Mouse (Mus musculus): ENCODE measurements around the gene Caln1.
A peak's percentile ranks its signal among the peaks of the same experiment; 100 is the strongest.

Gene Caln1

DNA sequence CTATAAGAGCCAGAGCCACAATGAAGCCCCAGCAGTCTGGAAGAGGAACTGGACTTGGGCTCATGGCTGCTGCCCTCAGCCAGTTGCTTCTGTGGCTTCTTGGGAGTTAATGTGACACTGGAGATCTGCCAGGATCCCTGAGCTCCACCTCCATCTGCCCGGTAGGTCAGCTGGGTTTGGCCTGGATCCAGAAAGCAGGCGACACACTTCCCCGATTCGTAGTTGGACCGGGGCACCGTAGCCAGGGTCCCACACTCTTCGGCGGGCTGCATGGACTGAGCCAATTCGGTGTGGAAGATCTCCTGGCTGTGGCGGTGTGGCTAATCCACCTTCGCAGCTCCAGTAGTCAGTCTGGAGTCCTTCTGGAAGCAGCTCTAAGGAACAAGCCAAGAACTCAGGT, at the start of gene Caln1:
Gene Caln1, plus strand, starts transcription at position 219 of the 400 bp plus-strand sequence.
- DNase-seq: no peak

DNA sequence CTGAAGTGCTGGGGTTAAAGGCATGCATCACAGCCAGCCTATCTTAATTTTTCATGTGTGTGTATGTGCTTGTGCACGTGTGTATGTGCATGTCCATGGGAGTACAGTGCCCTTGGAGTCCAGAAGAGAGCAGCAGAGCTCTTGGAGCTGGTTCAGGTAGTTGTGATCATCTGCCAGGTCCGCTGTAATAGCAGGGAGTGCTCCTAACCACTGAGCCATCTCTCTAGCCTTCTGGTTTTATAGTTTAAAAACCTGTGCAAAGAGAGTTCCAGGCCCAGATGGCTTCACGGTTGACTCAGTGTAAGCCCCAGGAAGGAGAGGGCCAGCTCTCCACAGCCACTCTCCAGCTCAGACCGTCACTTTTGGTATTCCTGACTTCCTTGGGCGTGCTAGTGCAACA, 49.5 kb upstream of the Caln1 start:
- DNase-seq: no peak

DNA sequence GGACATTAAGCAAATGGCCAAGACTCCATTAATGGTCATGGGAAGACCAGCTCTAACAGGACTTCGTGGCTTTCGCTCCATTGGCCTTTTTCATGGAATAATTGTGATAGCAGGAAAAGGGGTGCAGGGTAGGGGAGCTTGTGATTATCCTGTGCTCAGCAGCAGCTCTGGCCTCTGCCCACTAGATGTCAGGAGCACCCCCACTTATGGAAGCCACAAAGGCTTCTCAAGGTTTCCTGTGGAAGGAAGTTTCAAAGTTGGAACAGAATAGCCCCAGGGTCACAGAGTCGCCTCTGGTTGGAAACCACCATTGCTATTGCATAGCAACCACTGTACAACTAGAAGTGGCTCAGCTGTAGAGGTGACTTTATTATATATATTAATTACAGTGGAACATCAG, 48.8 kb upstream of the Caln1 start:
- DNase-seq: peak; percentile 22

DNA sequence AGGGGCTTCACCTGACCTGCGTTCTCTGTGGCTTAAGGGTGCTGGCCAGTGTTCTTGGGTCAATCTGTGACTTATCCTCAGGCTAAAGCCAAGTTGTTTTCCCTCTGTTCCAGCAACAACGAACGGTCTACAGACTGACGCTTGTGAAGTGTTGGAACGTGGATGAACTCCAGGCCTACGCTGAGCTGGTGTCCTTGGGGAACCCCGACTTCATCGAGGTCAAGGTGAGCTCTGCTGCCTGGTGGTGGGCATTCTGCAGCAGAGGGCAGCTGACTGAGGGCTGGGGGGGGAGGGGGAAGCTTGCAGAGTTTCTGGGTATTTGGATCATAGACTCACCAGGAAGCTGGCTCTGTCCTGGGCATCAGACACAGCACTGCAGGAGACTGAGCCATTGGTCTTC, 43.8 kb upstream of the Caln1 start:
- DNase-seq: no peak

DNA sequence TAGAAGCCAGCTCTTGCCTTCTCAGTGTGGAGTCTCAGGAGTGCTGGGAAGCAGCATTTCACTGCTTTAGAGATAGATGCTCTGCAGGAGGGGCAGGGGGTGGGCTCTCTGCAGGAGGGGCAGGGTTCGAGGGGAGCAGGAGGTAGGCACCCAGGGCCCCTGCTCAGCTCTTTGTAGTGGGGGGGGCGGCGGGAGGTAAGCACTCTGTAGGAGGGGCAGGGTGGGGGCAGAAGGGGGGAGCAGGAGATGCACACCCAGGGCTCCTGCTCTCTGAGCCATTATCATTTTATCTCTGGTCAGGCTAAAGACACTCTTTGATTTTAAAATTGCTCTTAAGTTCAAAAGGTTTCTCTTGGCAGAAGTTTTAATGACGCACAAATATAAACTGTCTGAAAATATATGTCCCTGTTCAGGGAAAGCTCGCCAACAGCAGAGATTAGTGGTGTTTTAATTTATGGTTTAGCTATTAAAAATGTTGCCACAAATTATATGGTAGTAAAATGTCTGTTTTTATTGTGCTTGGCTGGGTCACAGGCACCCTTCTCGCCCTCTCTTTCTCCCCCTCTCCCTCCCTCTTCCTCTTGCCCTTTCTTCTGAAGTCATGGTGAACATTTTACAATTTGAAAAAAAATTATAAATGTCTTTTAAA, 41.5 kb upstream of the Caln1 start:
- no peak for DNase-seq

DNA sequence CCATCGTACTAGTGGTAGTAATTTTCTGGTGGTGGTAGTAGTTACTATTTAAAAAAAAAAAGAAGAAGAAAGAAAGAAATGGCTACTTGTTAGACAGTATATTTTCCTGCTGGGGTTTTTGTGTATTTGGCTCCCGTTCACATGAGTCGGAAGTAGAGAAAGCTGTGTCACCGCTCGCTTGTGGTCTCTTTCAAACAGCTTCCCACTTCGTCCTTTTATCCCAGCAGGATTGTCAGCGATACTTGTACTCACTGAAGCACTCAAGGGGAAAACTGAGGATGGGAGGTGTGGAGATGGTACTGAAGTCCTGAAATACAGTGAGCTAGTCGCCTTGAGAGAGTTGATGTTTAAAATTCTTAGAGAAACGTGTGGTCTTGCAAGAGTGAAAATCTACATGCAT, 40.9 kb upstream of the Caln1 start:
- no peak for DNase-seq

DNA sequence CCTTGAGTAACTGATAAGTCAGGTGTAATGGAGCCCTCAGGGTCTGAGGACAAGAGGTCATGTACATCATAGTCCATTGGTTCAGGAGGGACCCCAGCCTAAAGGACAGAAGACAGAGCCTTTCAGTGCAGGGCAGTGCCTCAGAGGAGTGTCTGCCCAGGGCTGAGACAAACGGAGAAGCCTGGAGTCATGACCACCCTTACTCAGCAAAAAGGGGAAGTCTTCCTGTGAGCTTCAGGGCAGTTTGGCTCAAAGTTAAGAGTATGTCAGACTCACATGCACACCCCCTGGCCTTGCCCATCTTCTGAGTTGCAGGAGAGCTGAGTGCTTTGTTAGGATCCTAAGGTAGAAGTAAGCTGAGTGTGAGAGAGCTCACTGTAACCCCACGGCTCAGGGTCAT, 39.4 kb upstream of the Caln1 start:
- no peak for DNase-seq

DNA sequence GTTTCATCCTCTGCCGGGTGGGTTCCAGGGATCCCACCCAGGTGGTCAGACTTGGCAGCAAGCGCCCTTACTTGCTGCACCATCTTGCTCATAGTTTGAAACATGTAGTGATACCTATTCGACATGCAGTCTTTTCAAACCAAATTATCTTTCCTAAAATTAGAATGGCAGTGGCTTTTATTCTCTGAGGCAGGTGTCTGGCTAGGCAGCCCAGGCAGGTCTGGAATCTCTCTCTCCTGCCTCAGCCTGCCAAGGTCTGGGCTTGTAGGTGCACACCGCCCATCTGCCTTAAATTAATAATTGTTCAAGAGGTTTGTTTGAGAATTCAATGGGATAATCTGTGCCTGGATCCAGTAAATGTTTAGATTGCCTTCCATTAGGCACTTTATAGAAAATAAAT, 38.5 kb upstream of the Caln1 start:
- no peak for DNase-seq

DNA sequence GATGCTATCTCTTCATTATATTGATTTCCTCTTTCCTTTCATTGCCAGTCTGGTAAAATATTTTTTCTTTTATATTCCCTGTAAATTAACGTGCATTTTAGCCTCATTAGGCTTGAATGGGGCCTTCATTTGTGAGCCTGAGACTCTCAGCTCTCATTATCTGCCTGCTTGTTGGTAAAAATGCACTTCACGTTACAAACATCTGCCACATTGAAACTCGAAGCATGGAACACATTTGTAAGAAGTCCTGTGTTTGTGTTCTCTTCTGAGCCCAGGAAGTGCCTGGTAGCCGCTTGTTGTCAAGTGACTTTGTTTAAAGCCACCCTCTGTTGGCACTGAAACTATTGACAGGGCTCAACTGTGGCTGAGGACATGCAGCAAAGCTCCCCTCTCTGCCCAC, 38.0 kb upstream of the Caln1 start:
- DNase-seq: no peak

DNA sequence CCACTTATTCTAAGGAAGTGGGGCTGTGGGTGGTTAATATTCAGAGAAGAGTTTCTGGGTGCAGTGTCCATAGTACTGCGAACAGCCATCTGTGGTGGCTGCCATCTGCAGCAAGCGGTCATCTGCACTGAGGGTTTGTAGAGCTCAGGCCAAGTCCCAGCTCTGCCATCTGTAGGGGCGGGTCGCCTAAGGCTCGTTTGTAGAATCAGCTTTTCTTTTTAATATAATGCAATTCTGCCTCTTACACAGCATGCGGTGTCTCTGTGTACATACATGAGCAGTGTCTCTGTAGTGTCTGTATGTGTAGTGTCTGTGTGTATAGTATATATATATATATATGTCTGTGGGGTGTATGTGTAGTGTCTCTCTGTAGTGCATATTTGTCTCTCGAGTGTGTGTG, 35.7 kb upstream of the Caln1 start:
- DNase-seq: no peak

DNA sequence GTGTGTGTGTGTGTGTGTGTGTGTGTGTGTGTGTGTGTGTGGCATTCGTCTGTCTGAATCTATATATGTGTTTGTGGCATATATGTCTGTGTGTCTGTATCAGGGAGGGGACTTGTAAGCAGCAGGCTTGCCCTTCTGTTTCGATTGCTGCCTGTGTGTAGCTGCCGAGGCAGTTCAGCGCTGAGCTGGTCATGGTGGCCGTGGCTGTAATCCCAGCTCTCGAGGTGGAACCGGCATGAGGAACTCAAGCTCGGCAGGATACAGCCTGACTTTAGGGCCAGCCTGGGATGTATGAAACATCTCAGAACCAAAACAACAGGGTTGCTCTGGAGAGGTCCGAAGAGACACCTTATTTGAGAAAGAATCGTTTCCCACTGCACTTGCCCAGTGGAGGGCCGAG, 35.3 kb upstream of the Caln1 start:
- DNase-seq: no peak

DNA sequence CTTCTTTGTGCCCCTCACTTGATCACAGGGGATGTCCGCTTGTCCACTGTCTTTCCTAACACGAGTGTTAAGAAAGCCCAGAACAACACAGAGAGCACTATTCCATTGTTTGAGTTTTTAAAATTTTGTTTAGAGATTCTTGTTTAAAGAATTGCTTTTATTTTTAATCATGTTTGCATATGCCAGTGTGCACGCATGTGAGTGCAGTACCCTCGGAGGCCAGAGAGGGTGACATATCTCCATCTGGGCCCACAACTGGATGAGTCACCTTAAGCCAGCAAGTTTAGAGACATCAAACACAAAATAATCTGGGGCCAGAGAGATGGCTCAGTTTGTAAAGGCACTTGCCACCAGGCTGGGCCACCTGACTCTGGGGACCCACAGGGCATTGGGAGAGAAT, 33.8 kb upstream of the Caln1 start:
- no peak for DNase-seq

DNA sequence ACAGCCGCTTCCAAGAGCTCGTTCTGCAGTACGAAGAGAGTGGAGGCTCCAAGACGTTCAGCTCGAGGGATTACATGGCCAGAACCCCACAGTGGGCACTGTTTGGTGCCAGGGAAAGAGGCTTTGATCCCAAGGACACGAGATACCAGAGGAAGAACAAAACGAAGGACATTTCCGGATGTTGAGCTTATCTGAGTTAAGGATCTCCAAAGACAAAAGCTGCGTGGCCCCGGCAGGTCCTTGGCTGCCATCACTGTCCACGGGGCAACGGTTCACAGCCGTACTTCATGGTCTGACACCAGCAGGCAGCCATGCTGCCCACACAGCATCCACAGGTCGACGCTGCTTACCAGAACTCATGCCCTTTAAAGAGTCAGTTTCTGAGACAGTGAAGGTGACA, 28.6 kb upstream of the Caln1 start:
- DNase-seq: no peak

DNA sequence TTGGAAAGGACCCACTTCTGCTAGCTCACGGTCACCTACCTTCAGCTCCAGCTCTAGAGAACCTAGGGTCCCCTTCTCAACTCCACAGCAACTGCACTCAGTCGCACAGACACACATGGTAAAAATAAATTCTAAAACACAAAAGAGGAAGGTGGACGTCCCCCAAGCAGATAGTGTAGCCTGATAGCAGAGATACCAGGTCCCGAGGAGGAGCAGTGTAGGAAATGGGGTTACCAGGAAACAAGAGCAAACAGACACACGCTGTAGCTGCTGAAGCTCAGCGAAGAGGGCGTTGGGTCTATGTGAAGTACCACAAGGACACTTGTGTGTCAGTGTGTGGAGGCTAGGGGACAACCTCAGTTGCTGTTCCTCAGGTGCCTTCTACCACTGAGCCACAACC, 24.3 kb upstream of the Caln1 start:
- DNase-seq: no peak

DNA sequence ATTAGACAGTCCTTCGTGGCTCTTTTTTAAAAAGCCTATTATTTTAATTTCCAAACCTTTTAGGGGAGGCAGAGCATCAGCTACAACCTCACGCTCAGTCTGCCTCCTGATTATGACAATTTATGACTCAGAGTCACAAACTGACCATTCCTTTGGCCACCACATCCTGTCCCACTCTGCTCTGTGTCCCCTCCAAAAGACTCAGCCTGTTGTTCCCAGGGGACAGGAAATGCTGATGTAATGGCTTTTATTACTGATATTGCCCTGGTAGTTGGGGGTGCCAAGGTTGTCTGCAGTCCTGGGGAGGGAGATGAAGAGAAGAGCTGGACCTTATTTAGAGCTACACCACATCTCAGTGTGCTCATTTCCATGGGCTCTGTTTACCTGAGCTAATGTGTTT, 23.4 kb upstream of the Caln1 start:
- DNase-seq: no peak

DNA sequence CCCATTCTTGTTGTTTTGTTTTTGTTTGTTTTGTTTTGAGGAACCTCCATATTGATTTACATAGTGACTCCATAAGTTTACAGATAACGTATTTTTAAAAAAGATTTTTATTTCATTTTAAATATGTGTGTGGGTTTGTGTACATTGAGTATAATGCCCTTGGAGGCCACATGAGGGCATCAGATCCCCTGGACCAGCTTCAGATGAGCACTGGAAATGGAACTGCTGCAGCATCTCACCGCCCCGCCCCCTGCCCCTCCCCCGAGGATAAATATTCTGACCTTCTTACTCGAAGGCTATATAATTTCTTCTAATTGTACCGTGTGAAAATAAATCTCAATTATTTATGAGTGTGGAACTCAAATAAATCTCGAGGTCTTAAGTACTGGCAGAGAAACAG, 14.0 kb upstream of the Caln1 start:
- DNase-seq: no peak

DNA sequence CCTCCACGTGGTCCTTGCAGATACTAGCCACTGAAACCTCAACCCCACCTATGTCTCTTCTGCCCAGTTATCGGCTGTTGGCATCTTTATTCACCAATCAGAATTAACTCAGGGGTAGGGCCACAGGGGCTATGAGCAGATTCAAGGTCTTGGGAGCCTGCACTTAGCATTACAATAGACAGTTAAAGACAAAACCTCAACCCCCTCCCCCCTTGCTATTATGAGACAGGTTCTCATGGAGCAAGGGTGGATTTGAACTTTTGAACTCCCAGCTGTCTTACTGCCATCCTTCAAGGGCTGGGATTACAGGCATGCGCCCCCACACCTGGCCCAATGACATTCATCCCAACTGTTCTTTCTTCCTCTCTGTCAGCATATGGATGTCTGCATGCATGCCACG, 6.1 kb upstream of the Caln1 start:
- DNase-seq: no peak

DNA sequence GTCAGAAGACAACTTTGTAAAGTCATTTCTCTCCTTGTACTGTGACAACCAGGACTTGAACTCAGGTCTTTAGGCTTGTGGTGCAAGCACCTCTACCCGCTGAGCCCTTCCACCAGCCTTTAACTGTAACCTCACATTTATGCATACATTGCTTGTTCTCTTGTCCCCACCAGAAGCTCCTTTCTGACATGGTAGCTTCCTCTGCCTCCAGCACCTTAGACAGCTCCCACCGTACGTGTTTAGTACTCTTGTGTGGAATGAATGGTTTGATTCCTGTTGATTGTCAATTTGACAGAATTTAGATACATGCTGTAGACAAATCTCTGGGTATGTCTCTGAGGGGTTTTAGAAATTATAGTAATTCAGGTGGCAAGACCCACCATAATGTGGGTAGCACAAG, 5.5 kb upstream of the Caln1 start:
- peak; percentile 6 for DNase-seq

DNA sequence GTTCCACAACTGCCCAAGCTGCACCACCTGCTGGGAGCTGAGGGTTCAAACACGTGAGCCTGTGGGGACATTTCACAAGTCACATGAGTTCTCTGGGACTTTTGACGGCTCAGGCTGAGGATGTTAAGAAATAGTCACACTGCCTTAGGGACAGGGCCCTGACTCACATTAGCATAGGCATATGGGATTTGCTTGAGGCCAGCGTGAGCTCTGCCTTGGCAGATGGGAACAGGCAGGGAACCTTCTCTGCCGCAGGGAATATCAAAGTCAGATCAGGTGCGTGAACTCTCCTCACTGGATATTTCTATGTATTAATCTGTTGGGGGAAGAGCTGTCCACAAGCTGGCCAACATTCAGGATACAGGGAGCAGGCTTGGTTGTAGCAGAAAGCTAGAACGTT, 1.0 kb upstream of the Caln1 start:
- DNase-seq: no peak

DNA sequence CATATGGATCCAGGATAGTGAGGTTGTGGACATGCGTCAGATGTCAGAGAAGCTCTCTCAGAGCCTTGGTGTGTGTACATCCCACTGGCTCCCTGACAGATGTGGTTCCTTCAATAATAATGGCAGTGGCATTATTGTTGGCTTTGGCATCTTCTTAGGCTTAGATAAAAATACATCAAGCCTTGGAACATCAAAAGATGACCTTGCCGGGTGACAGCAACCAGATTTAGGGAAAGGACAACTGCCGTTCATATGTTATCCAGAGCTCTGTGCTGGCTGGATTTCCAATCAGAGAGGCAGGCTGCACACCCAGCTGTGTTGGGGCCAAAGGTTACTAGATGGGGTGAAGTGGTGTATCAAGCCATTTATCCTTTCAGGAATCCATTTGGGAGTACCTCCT, 6.2 kb downstream of the Caln1 start:
- no peak for DNase-seq

DNA sequence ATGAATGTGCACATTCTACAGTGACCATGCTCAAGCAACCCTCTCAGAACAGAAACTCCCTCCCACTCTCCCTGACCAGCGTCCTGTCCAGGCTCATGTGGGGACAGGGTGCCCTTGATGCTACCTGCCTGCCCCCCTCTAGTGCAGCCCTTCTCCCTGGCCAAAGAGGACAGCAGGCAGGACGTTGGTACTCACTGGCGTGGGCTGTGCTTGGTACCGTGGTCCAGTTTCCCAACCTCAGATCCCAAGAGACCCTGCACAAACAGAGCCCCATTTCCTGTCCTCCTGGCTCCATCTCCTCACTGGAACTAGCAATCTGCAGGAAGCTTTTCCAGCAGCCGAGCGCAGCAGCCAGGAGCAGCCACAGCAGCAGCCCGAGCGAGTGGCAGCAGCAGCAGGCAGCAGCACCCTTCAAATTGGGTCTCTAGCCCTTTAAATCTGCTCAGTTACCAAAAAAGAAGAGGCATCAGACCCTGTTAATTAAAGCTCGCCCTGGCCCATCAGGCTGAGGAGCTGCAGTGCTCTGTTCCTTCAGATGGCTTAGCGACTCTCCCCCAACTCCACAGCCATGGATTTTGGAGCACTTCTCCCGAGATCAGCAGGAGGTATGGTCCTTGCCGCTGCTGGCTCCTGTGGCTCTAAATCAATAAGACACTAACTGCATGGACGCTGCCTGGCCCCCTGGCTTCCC, 15.1 kb downstream of the Caln1 start, which contains the start of gene A330070K13Rik:
Gene A330070K13Rik, minus strand, starts transcription at position 410 of the 691 bp plus-strand sequence.
- DNase-seq: no peak

DNA sequence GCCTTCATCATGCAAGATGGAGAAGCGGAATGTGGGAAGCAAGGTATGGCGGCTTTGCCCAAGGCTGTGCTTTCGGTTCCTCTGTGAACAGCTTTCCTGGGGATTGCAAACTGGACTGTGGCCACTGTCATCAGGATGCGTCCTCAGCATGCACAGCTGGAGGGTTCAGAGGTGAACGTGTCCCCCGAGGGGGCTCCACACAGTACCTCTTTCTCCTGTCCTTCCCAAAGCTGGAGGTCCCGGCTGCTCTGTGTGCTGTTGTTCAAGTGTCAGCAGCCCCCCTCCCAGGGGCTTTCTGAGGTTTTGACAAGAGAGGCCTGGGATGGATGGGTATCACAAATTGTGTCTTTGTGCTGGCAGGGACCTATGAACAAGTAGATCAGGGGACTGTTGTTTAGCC, 17.2 kb downstream of the Caln1 start:
- DNase-seq: no peak

DNA sequence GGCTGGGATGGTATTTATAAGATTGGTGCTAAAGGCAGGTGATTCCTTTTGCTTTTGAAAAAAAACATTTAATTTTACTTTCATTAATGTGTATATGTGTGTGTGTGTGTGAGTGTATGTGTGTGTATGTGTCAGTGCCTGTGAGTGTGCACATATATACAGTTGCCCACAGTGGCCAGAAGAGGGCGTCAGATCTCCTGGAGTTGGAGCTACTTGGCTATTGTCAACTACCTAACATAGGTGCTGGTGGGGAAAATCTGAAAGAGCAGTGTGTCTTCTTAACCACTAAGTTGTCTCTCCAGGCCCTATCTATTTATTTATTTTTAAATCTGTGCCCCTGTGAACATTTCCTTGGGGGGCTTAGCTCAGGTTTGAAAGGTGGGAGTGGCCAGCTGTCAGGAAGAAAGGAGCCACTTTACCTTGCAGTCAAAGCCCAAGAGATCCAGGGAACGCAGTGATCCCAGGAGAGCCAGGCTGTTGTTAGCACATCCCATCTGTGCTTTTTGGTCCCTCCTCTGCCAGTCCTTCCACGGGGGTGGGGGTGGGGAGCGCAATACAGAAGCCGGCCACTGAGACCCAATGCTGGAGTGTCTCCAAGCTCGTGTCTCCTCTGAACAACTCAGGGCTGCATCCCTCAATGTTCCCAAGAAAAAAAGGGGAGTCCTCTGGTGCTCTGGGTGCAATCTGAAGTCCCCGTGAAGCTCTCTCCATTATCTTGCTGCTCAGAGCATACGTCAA, 24.5 kb downstream of the Caln1 start:
- no peak for DNase-seq

DNA sequence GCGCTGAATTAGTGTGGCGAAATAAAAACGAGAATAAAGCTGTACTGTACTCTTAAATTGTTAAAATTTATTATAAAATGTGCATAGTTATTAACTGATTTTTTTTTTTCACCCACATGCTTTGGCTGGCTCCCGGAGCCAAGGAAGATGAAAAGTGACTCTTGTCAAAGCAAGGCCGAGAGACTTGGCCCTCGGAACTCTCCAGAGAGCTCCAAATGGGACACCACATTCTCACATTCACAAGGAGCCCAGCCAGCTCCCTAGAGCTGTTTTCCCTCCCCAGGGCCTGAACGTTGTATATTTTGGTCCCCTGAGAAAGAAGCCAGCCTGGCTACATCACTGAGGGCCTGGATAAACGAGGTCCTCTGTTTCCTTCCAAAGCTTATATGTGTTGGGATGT, 25.1 kb downstream of the Caln1 start:
- no peak for DNase-seq
